Mouse (Mus musculus) kidney, adult 2 months (tissue): ENCODE data around the gene Cuzd1. TPM values are rescaled to one million over a fixed set of nuclear protein-coding genes. Genes with fewer than 3 reads are reported as not detected.
A peak's percentile ranks its signal among the peaks of the same experiment; 100 is the strongest.

Experiments used
- DNase-seq: peaks from one replicate; pipeline ENCODE4 v3.0.0; 2021
- H3K27ac ChIP-seq: fragments of 200-500 bp; 2 replicates; pipeline ENCODE4 v1.5.1; 2012; ENCODE audit warnings: low read depth, low read length, control low read depth, inconsistent platforms; ENCODE audit not compliant: insufficient read depth
- H3K27me3 ChIP-seq: fragments of 200-500 bp; replicated peaks from 2 replicates; pipeline ENCODE4 v1.6.1; 2012; ENCODE audit warnings: mild to moderate bottlenecking, moderate library complexity, low read length, inconsistent platforms; ENCODE audit not compliant: control insufficient read depth, insufficient read depth
- H3K36me3 ChIP-seq: fragments of 200-500 bp; 2 replicates; pipeline ENCODE4 v1.6.1; 2012; ENCODE audit warnings: mild to moderate bottlenecking, moderate library complexity, low read length, inconsistent platforms; ENCODE audit not compliant: control insufficient read depth, insufficient read depth
- H3K4me1 ChIP-seq: fragments of 200-500 bp; 2 replicates; pipeline ENCODE4 v1.6.1; 2011; ENCODE audit warnings: low read length; ENCODE audit not compliant: control insufficient read depth, insufficient read depth
- H3K4me3 ChIP-seq: fragments of 200-500 bp; 2 replicates; pipeline ENCODE4 v1.5.1; 2011; ENCODE audit warnings: mild to moderate bottlenecking, low read depth, low read length, control low read depth; ENCODE audit not compliant: insufficient read depth
- CTCF ChIP-seq: fragments of 200-500 bp; conservative IDR thresholded peaks from 2 replicates; pipeline ENCODE4 v1.5.1; 2011; ENCODE audit warnings: low read depth, mild to moderate bottlenecking, control low read depth, low read length, moderate library complexity, mixed read lengths; ENCODE audit not compliant: insufficient read depth, insufficient read length
- POLR2A ChIP-seq: fragments of 200-500 bp; IDR thresholded peaks from one replicate; pipeline ENCODE4 v1.6.1; 2011; ENCODE audit warnings: low read depth, low read length, control low read depth
- WGBS: fragments of 180-500 bp; shearing (Covaris S2); methylation state at CpG from one replicate; pipeline ENCODE4 v1.1.7; 2018; 5-methylcytosine and 5-hydroxymethylcytosine counted together
- polyA plus RNA-seq: library from polyadenylated mRNA; depleted of rRNA; stranded (reverse); fragments of >200 nt; gene quantifications from 2 replicates; pipeline ENCODE4 v1.2.3, GENCODE M21; 2012; rRNA removed

The Cuzd1 gene
- 0.06 TPM in 1 of 2 replicates, not detected in the other for polyA plus RNA-seq

DNA sequence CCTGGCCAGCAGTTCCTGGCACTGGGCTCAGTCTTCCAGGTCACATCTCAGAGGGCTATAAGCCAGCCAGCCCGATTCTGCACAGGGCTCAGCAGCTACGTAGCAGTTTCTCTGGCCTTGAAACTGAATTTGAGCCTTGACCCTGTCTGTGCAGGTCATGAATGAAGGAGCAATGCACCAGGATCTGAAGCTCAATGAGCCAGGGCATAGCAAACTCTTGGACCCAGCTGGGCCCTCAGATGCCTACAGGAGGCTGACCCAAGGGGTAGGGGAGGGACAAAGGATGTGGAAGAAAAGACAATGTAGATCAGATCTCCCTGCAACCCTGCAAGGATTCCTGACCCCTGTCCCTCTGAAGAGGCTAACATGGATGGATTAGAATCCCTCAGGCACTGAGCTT lies at the start of gene Cuzd1:
Gene Cuzd1 (minus strand): TSS at position 101 of the 400 bp plus-strand sequence.
- DNase-seq: no peak
- no peak for TF ChIP-seq CTCF
- no peak for TF ChIP-seq POLR2A
- no peaks in the 10 kb centered on the region for H3K27me3 ChIP-seq
- no peak within 1 kb of the TSS for H3K4me3 ChIP-seq
- no peaks in the 10 kb centered on the region for H3K4me1 ChIP-seq
- no peak within 1 kb of the TSS for H3K27ac ChIP-seq
- H3K36me3 ChIP-seq: no peaks in the 10 kb centered on the region
- 50% methylated on average over 2 of the region's 2 CpGs for WGBS

DNA sequence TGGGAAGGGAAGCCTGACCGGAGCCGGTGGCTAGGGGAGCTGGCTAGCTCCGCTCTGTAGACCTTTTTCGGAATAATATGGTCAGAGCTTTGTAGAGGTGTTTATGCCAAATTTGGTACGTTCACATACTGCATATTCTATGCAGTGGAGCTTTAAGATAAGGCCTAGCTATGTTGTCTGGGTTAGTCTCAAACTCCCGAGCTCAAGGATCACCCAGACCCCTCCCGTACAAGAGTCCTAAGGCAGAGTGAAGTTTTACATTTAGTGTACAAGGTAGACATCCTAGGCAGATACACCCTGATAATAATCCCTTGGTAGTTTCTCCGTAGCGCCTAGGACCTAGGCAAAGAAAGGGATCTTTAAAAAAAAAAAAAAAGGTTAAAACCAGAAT lies 49.4 kb upstream of the Cuzd1 start:
- TF ChIP-seq CTCF: no peak
- no peak for TF ChIP-seq POLR2A
- WGBS: 6% methylated on average over 9 of the region's 9 CpGs
- no peaks in the 10 kb centered on the region for H3K27me3 ChIP-seq
- H3K4me3 ChIP-seq: peak overlapping the region; percentile 74
- H3K27ac ChIP-seq: peak overlapping the region; percentile 71
- no peaks in the 10 kb centered on the region for H3K4me1 ChIP-seq
- DNase-seq: no peak
- H3K36me3 ChIP-seq: no peaks in the 10 kb centered on the region

DNA sequence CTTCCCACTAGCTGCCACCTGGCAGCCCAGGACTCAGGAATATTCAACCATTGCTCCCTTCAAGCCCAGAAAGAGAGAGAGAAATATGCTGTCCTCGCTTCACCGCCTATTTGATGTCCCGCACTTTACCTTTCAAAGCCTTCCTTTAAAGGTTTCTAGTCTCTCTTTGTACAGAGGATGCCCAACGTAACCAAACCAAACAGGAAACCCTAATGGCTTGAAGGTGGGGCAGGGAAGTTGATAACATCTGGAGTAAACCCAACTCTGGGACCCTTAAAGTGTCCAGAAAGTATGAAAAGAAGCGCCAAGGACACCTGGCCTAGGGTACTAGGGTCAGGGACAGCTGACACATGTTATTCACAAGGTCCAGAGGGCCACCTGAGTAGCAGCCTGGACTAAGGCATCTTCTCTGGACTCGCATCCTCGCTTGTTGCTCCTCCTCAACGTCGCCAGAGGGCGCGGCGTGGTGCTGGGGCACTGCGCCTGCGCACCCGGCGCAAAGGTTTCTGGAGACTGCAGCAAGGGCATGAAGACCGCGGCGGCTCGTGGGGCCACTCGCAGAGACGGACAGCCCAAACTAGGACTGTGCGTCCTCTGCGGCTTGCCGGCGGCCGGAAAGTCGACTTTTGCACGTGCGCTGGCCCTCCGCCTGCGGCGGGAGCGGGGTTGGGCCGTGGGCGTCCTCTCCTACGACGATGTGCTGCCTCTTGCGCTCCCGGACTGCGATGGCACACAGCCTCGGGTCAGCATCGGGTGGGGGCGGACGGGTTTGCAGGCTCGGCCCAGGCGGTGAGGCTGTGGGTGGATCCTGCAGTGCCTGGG lies 48.8 kb upstream of the Cuzd1 start, which contains the start of gene Pstk:
Gene Pstk (plus strand): TSS at position 494 of the 822 bp plus-strand sequence.
- Histone ChIP-seq H3K27me3 (no peaks in the 10 kb centered on the region), H3K4me1 (no peaks in the 10 kb centered on the region), H3K4me3 (peak within 1 kb of the TSS; percentile 74), H3K36me3 (no peaks in the 10 kb centered on the region), H3K27ac (peak within 1 kb of the TSS; percentile 71)
- 4% methylated on average over 47 of the region's 47 CpGs for WGBS
- DNase-seq: peak; percentile 94
- TF ChIP-seq CTCF (peak; percentile 83), POLR2A (peak; percentile 79)

DNA sequence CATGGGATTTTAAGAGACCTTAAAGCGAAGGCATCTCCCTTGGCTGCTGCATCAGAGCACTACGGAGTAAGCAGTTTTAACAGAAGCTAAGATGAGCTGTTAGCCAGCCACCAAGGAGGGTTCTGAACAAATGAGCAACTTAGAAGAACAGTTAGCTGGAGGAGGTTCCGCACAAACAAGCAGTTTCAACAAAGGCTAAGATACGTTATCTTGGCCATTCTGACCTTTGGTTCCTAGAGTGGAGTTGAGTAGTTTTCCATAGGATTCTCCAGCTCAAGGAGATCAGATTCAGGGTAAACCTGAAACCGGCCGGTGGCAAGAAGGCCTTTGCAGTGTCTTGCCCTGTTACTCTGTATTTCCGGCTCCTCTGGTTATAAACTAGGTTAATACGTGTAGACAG lies 42.0 kb upstream of the Cuzd1 start:
- Histone ChIP-seq H3K27me3 (no peaks in the 10 kb centered on the region), H3K4me1 (no peaks in the 10 kb centered on the region), H3K36me3 (no peaks in the 10 kb centered on the region), H3K27ac (no peak overlapping the region), H3K4me3 (no peak overlapping the region)
- TF ChIP-seq POLR2A: no peak
- TF ChIP-seq CTCF: no peak
- DNase-seq: no peak
- 86% methylated on average over 8 of the region's 8 CpGs for WGBS

DNA sequence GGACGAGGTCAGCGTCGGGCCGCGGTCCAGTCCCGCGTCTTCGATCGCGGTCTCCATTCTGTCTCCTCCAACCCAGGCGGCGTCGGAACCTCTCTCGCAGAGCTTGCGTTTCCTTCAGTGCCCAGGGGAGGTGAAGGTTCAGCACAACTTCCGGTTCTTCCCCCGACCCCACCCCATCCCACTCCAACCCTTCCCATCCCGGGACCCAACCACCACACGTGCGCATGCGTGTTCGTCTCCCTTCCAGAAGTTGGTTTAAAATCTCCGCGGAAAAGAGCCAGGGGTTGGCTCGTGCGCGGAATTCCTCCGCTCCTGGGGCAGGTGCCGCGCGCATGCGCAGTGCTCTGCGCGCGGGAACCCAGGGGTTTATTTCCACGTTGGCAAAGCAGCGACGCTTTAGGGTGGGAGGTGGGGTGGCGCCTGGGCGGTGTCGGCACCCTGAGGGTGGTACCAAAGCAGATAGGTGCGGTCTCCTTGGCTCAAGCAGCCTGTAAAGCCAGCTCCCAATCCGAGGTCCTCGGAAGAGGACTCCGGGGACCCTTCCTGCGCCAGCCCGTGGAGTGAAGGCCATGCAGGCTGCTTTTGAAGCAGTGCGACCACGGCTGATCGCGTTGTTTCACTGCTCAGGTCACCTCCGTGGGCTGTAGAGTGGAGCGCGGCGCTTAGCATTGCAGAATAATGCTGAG lies 40.7 kb upstream of the Cuzd1 start, which contains the start of gene 2310057M21Rik:
Gene 2310057M21Rik (minus strand): TSS at position 145 of the 686 bp plus-strand sequence.
- WGBS: under 1% methylated on average over 55 of the region's 55 CpGs
- Histone ChIP-seq H3K4me3 (peak within 1 kb of the TSS; percentile 75), H3K27me3 (no peaks in the 10 kb centered on the region), H3K4me1 (no peaks in the 10 kb centered on the region), H3K27ac (peak within 1 kb of the TSS; percentile 81), H3K36me3 (no peaks in the 10 kb centered on the region)
- no peak for TF ChIP-seq POLR2A
- no peak for TF ChIP-seq CTCF
- DNase-seq: peak; percentile 99

DNA sequence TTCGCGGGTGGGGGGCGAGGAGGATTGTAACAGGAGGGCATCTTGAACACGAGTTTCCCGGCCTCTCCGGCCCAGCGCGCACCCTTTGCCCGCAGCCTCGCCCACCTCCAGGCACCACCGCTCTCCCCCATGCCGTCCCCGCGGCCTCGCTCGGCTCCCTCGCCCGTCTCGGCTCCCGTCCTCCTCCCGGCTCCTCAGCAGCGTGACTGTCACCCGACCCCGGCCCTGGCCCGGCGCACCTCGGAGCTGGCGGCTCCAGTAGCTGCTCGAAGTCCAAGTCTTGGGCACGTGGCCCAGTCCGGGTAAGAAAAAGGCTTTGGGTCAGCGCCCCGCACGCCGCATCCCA lies 40.1 kb upstream of the Cuzd1 start:
- TF ChIP-seq POLR2A (no peak), CTCF (no peak)
- H3K27ac ChIP-seq: peak overlapping the region; percentile 58
- H3K4me1 ChIP-seq: no peaks in the 10 kb centered on the region
- H3K27me3 ChIP-seq: no peaks in the 10 kb centered on the region
- peak overlapping the region; percentile 75 for H3K4me3 ChIP-seq
- DNase-seq: no peak
- WGBS: under 1% methylated on average over 35 of the region's 35 CpGs
- H3K36me3 ChIP-seq: no peaks in the 10 kb centered on the region

DNA sequence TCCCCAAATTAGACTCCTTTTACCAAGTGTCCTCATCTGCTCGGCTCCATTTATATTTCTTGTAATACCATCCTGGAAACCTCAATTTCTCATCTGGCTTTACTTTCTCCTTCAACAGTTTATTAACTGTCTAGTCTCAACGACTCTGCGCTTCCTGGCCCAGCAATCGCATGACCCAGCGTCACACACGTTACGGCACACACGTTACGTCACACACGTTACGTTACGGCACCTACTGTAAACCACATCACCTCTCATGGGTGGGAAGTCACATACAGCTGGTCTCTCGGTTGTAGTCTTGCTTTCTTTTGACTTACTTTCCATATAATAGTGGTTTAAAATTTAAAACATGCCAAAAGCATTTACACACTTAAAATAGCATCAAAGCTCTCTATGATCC lies 34.0 kb upstream of the Cuzd1 start:
- Histone ChIP-seq H3K27me3 (no peaks in the 10 kb centered on the region), H3K4me3 (no peak overlapping the region), H3K4me1 (no peaks in the 10 kb centered on the region), H3K36me3 (peaks cover 3% of the 10 kb centered on the region), H3K27ac (no peak overlapping the region)
- DNase-seq: no peak
- WGBS: 96% methylated on average over 13 of the region's 13 CpGs
- TF ChIP-seq CTCF (no peak), POLR2A (no peak)
